Mouse (Mus musculus): ENCODE results near the gene Erich3. TPM values are rescaled to one million over a fixed set of nuclear protein-coding genes. Genes with fewer than 3 reads are reported as not detected.

Erich3 gene
- total and polyA plus RNA-seq, 3 experiments = 0.42 to 2.3 (median 1.9) TPM

- dilution Hi-C loops (cut with MboI; ENCODE audit: extremely low pct_ligation_motif_present, extremely low pct_unique_long_range_greater_than_20kb, low sequenced_read_pairs) (no loop called here), in situ Hi-C loops (cut with MboI; ENCODE audit: low pct_ligation_motif_present, low pct_unique_long_range_greater_than_20kb, low sequenced_read_pairs) (no loop called here)
- H3K27ac ChIP-seq (ENCODE audit: insufficient read depth, low read depth) = no peak overlapping the region
- TF ChIP-seq POLR2A (IDR thresholded peaks at IDR 0.05; ENCODE audit: low read depth, low read length) (no peak), CHD2 (IDR thresholded peaks at IDR 0.05; ENCODE audit: low read length) (no peak), ZNF384 (IDR thresholded peaks at IDR 0.05; ENCODE audit: low read depth, low read length) (no peak), POLR2AphosphoS2 (IDR thresholded peaks at IDR 0.05; ENCODE audit: low read depth, low read length) (no peak), MAZ (IDR thresholded peaks at IDR 0.05; ENCODE audit: low read depth, low read length) (no peak), USF1 (IDR thresholded peaks at IDR 0.05; ENCODE audit: low read depth, low read length) (no peak), IRF4 (IDR thresholded peaks at IDR 0.05; ENCODE audit: low read depth, low read length) (no peak), MAX (IDR thresholded peaks at IDR 0.05; ENCODE audit: low read length) (no peak), JUND (conservative IDR thresholded peaks at IDR 0.05; ENCODE audit: low read depth, low read length) (no peak), ETS1 (conservative IDR thresholded peaks at IDR 0.05; ENCODE audit: low read depth, low read length) (no peak), ZC3H11A (IDR thresholded peaks at IDR 0.05; ENCODE audit: low read depth, low read length) (no peak), MEF2A (IDR thresholded peaks at IDR 0.05; ENCODE audit: borderline replicate concordance, low read depth, low read length) (no peak), TBP (conservative IDR thresholded peaks at IDR 0.05; ENCODE audit: low read depth, low read length) (no peak), BHLHE40 (IDR thresholded peaks at IDR 0.05; ENCODE audit: low read depth, low read length) (no peak)
- no peak for DNase-seq (ENCODE audit: extremely low read depth)
- no peak overlapping the region for H3K4me2 ChIP-seq (ENCODE audit: insufficient read depth, low read depth, poor library complexity, severe bottlenecking)
- no peak overlapping the region for H3K9ac ChIP-seq (ENCODE audit: insufficient read depth, low read depth)
- H3K27me3 ChIP-seq (replicated peaks) = no peaks in the 10 kb centered on the region
- H3K79me2 ChIP-seq (replicated peaks; ENCODE audit: control insufficient read depth, extremely low read depth, insufficient read depth, poor library complexity, severe bottlenecking) = no peaks in the 10 kb centered on the region
- H3K4me3 ChIP-seq (replicated peaks in 1 of 3; ENCODE audit: low read depth in 2 of 3, low read length in 2 of 3, poor library complexity in 1 of 3) = no peak overlapping the region
- H3K4me1 ChIP-seq (ENCODE audit: control insufficient read depth in 1 of 2, insufficient read depth in 2 of 2) = peaks cover 2 to 61% of the 10 kb centered on the region in 2 experiments; a peak in 2 of 4 replicates
- H3K36me3 ChIP-seq (replicated peaks in 1 of 2; ENCODE audit: control insufficient read depth in 1 of 2, insufficient read depth in 1 of 2, low read length in 1 of 2) = no peaks in the 10 kb centered on the region
- H3K9me3 ChIP-seq (replicated peaks; ENCODE audit: low read length) = no peaks in the 10 kb centered on the region
Measured at GRCm38 (mm10) chr3:154693902-154694301, 30.2 kb downstream of the Erich3 start.

- dilution Hi-C loops (cut with MboI; ENCODE audit: extremely low pct_ligation_motif_present, extremely low pct_unique_long_range_greater_than_20kb, low sequenced_read_pairs) (no loop called here), in situ Hi-C loops (cut with MboI; ENCODE audit: low pct_ligation_motif_present, low pct_unique_long_range_greater_than_20kb, low sequenced_read_pairs) (no loop called here)
- no peak overlapping the region for H3K4me3 ChIP-seq (replicated peaks in 1 of 3; ENCODE audit: low read depth in 2 of 3, low read length in 2 of 3, poor library complexity in 1 of 3)
- H3K36me3 ChIP-seq (replicated peaks in 1 of 2; ENCODE audit: control insufficient read depth in 1 of 2, insufficient read depth in 1 of 2, low read length in 1 of 2) = no peaks in the 10 kb centered on the region
- H3K79me2 ChIP-seq (replicated peaks; ENCODE audit: control insufficient read depth, extremely low read depth, insufficient read depth, poor library complexity, severe bottlenecking) = no peaks in the 10 kb centered on the region
- H3K9me3 ChIP-seq (replicated peaks; ENCODE audit: low read length) = no peaks in the 10 kb centered on the region
- no peak overlapping the region for H3K9ac ChIP-seq (ENCODE audit: insufficient read depth, low read depth)
- H3K4me2 ChIP-seq (ENCODE audit: insufficient read depth, low read depth, poor library complexity, severe bottlenecking) = no peak overlapping the region
- TF ChIP-seq JUND (conservative IDR thresholded peaks at IDR 0.05; ENCODE audit: low read depth, low read length) (no peak), MXI1 (IDR thresholded peaks at IDR 0.05; ENCODE audit: low read depth, low read length) (no peak), JUN (IDR thresholded peaks at IDR 0.05; ENCODE audit: insufficient read depth, low read depth, low read length) (no peak), PAX5 (IDR thresholded peaks at IDR 0.05; ENCODE audit: low read length) (no peak), ELF1 (IDR thresholded peaks at IDR 0.05; ENCODE audit: low read depth, low read length) (no peak), MEF2A (IDR thresholded peaks at IDR 0.05; ENCODE audit: borderline replicate concordance, low read depth, low read length) (no peak), MAFK (IDR thresholded peaks at IDR 0.05; ENCODE audit: insufficient replicate concordance, low read length) (no peak), MAX (IDR thresholded peaks at IDR 0.05; ENCODE audit: low read length) (no peak), MAZ (IDR thresholded peaks at IDR 0.05; ENCODE audit: low read depth, low read length) (no peak), USF2 (conservative IDR thresholded peaks at IDR 0.05; ENCODE audit: low read depth, low read length) (no peak), KAT2A (IDR thresholded peaks at IDR 0.05; ENCODE audit: insufficient replicate concordance, low read length) (no peak), USF1 (IDR thresholded peaks at IDR 0.05; ENCODE audit: low read depth, low read length) (no peak), SIN3A (IDR thresholded peaks at IDR 0.05; ENCODE audit: low read length) (no peak), ETS1 (conservative IDR thresholded peaks at IDR 0.05; ENCODE audit: low read depth, low read length) (no peak), CHD2 (IDR thresholded peaks at IDR 0.05; ENCODE audit: low read length) (no peak), UBTF (IDR thresholded peaks at IDR 0.05; ENCODE audit: low read depth, low read length) (no peak)
- no peaks in the 10 kb centered on the region for H3K27me3 ChIP-seq (replicated peaks)
- H3K4me1 ChIP-seq (ENCODE audit: control insufficient read depth in 1 of 2, insufficient read depth in 2 of 2) = peaks cover 2 to 36% of the 10 kb centered on the region in 2 experiments; a peak in 2 of 4 replicates
- no peak overlapping the region for H3K27ac ChIP-seq (ENCODE audit: insufficient read depth, low read depth)
- DNase-seq (ENCODE audit: extremely low read depth) = peak; percentile 22
Measured at GRCm38 (mm10) chr3:154696611-154697010, 33.0 kb downstream of the Erich3 start.

Data from CH12.LX (cell line).